Mouse (Mus musculus) T-helper 1 cell (primary cell): ENCODE results near the gene Slc25a29.

Experiments used
- in situ Hi-C: fragments of 300-600 bp; cut with MboI, MseI; formaldehyde crosslinking; loops from one replicate; pipeline ENCODE4 v1.15.1; 2025; ENCODE audit warnings: high pct_unique_total_duplicates

The Slc25a29 gene

GRCm38 (mm10) chr12:108808465-108808864 lies 27.2 kb downstream of the Slc25a29 start:
- in situ Hi-C loops, result no loop called here

- in situ Hi-C loops, result no loop called here
Measured at GRCm38 (mm10) chr12:108804388-108804787, 31.3 kb downstream of the Slc25a29 start.

- in situ Hi-C loops, result no loop called here
Measured at GRCm38 (mm10) chr12:108801613-108802012, 34.1 kb downstream of the Slc25a29 start.

- in situ Hi-C loops, result no loop called here
Measured at GRCm38 (mm10) chr12:108794979-108795537, 40.6 kb downstream of the Slc25a29 start.

GRCm38 (mm10) chr12:108794078-108794711 lies 41.5 kb downstream of the Slc25a29 start:
- in situ Hi-C loops, result no loop called here

- in situ Hi-C loops, result no loop called here
Measured at GRCm38 (mm10) chr12:108793453-108793941, 42.2 kb downstream of the Slc25a29 start.

GRCm38 (mm10) chr12:108792546-108793452 lies 42.9 kb downstream of the Slc25a29 start, which contains the start of gene Yy1:
Yy1 (plus strand) TSS chr12:108792973.
- in situ Hi-C loops, result no loop called here

- in situ Hi-C loops, result no loop called here
Measured at GRCm38 (mm10) chr12:108792152-108792545, 43.5 kb downstream of the Slc25a29 start.

- in situ Hi-C loops, result no loop called here
Measured at GRCm38 (mm10) chr12:108787329-108787728, 48.4 kb downstream of the Slc25a29 start.

GRCm38 (mm10) chr12:108785161-108785560 lies 50.5 kb downstream of the Slc25a29 start:
- in situ Hi-C loops, result no loop called here

GRCm38 (mm10) chr12:108780108-108780877 lies 55.4 kb downstream of the Slc25a29 start:
- in situ Hi-C loops, result no loop called here
